Mouse (Mus musculus): ENCODE measurements at regions not wholly inside any gene's neighbourhood (a gene's known extent, or its start where the extent isn't known, plus 50 kb on each side); places are given as distances from the start of the nearest gene placed in this dataset.

DNA sequence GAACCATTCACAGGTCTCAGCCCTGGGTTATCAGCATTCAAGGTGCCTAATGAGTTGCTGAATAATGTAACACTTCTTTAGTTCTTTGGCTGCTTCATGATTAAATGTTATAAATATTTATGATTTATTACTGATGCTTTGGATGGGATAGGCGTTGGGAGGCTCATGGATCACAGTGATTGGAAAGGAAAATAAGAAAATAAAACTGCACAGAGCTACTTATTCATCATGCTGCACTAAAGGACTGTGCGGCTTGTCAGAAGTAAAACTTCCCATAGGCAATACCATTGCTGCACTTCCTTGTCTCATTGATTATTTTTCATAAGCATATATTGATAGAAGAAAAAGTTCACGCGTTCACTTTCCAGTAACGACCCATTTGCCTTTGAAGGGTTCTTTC lies 80.0 kb upstream of the Magi3 start:
- Histone ChIP-seq H3K4me3 (ENCODE audit: control insufficient read depth in 1 of 2, insufficient read depth in 1 of 2, low read depth in 2 of 2, low read length in 2 of 2) (no peak overlapping the region), H3K79me2 (ENCODE audit: control insufficient read depth, insufficient read depth, low read length, poor library complexity) (no peaks in the 10 kb centered on the region), H3K27ac (ENCODE audit: control insufficient read depth, low read depth, low read length) (no peak overlapping the region), H3K36me3 (ENCODE audit: control insufficient read depth in 1 of 2, insufficient read depth in 2 of 2, low read length in 2 of 2) (no peaks in the 10 kb centered on the region), H3K9ac (ENCODE audit: control insufficient read depth, low read depth, low read length, poor library complexity, severe bottlenecking) (no peak overlapping the region), H3K4me1 (ENCODE audit: control insufficient read depth in 1 of 2, insufficient read depth in 2 of 2, low read length in 2 of 2) (no peaks in the 10 kb centered on the region), H3K9me3 (replicated peaks; ENCODE audit: insufficient read depth, low read length) (no peaks in the 10 kb centered on the region), H3K27me3 (ENCODE audit: control insufficient read depth in 1 of 2, insufficient read depth in 2 of 2, low read length in 2 of 2) (no peaks in the 10 kb centered on the region; a peak in 2 of 4 replicates)
- no peak for TF ChIP-seq ETS1 (IDR thresholded peaks at IDR 0.05; ENCODE audit: low read depth, low read length)
- TF ChIP-seq USF1 (IDR thresholded peaks at IDR 0.05; ENCODE audit: low read depth, low read length) = no peak
- TF ChIP-seq BHLHE40 (IDR thresholded peaks at IDR 0.05; ENCODE audit: borderline replicate concordance, low read depth, low read length) = no peak
- TF ChIP-seq MEF2A (IDR thresholded peaks at IDR 0.05; ENCODE audit: extremely low read depth, insufficient replicate concordance, low read depth, low read length, poor library complexity, severe bottlenecking) = no peak
- no peak for TF ChIP-seq NRF1 (IDR thresholded peaks at IDR 0.05; ENCODE audit: insufficient read depth, low read depth, low read length, poor library complexity, severe bottlenecking)
- no peak for TF ChIP-seq MXI1 (IDR thresholded peaks at IDR 0.05; ENCODE audit: low read depth, low read length)
- TF ChIP-seq POLR2AphosphoS5 (IDR thresholded peaks at IDR 0.05; ENCODE audit: borderline replicate concordance, low read depth, low read length) = no peak
- no peak for TF ChIP-seq UBTF (IDR thresholded peaks at IDR 0.05; ENCODE audit: borderline replicate concordance, insufficient read depth, low read depth, low read length)
- TF ChIP-seq GABPA (IDR thresholded peaks at IDR 0.05; ENCODE audit: low read depth, low read length) = no peak
- no peak for TF ChIP-seq TCF12 (IDR thresholded peaks at IDR 0.05; ENCODE audit: low read depth, low read length)
- DNase-seq (ENCODE audit: low read depth, low spot score) = no peak

DNA sequence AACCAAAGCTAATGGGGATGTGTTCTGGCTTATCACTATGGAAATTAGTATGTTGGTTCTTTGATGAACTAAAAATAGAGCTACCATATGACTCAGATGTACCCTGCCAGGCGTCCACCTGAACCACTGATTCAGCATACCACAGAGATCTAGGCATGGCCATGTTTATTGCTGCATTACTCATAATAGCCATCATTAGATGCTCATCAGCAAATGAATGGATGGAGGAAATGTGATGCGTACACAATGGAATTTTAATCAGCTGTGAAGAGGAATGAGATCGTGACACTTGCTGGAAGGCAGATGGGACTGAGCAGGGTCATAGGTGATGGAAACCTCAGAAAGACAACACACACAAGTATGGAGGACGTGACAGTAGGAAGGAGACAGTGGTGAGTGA lies 78.7 kb upstream of the Magi3 start:
- Histone ChIP-seq H3K4me3 (ENCODE audit: control insufficient read depth in 1 of 2, insufficient read depth in 1 of 2, low read depth in 2 of 2, low read length in 2 of 2) (no peak overlapping the region), H3K4me1 (ENCODE audit: control insufficient read depth in 1 of 2, insufficient read depth in 2 of 2, low read length in 2 of 2) (no peaks in the 10 kb centered on the region), H3K79me2 (ENCODE audit: control insufficient read depth, insufficient read depth, low read length, poor library complexity) (no peaks in the 10 kb centered on the region), H3K27ac (ENCODE audit: control insufficient read depth, low read depth, low read length) (no peak overlapping the region), H3K27me3 (ENCODE audit: control insufficient read depth in 1 of 2, insufficient read depth in 2 of 2, low read length in 2 of 2) (no peaks in the 10 kb centered on the region; a peak in 2 of 4 replicates), H3K9me3 (replicated peaks; ENCODE audit: insufficient read depth, low read length) (no peaks in the 10 kb centered on the region), H3K9ac (ENCODE audit: control insufficient read depth, low read depth, low read length, poor library complexity, severe bottlenecking) (no peak overlapping the region), H3K36me3 (ENCODE audit: control insufficient read depth in 1 of 2, insufficient read depth in 2 of 2, low read length in 2 of 2) (no peaks in the 10 kb centered on the region)
- TF ChIP-seq BHLHE40 (IDR thresholded peaks at IDR 0.05; ENCODE audit: borderline replicate concordance, low read depth, low read length) (no peak), POLR2A (IDR thresholded peaks at IDR 0.05; ENCODE audit: control insufficient read depth in 1 of 2, insufficient read depth in 1 of 2, low read depth in 1 of 2, low read length in 2 of 2, poor library complexity in 1 of 2) (no peak), EP300 (IDR thresholded peaks at IDR 0.05; ENCODE audit: low read depth in 1 of 2, low read length in 2 of 2) (no peak), TAL1 (IDR thresholded peaks at IDR 0.05; ENCODE audit: low read length) (no peak), MEF2A (IDR thresholded peaks at IDR 0.05; ENCODE audit: extremely low read depth, insufficient replicate concordance, low read depth, low read length, poor library complexity, severe bottlenecking) (no peak), RAD21 (IDR thresholded peaks at IDR 0.05; ENCODE audit: low read depth, low read length) (no peak), USF2 (IDR thresholded peaks at IDR 0.05; ENCODE audit: borderline replicate concordance in 1 of 2, insufficient read depth in 1 of 2, low read depth in 1 of 2, low read length in 2 of 2) (no peak), ZC3H11A (IDR thresholded peaks at IDR 0.05; ENCODE audit: low read depth, low read length) (no peak), CHD1 (IDR thresholded peaks at IDR 0.05; ENCODE audit: low read depth, low read length) (no peak), NELFE (IDR thresholded peaks at IDR 0.05; ENCODE audit: low read depth, low read length) (no peak), NRF1 (IDR thresholded peaks at IDR 0.05; ENCODE audit: insufficient read depth, low read depth, low read length, poor library complexity, severe bottlenecking) (no peak), ELF1 (IDR thresholded peaks at IDR 0.05; ENCODE audit: low read depth, low read length) (no peak), TBP (IDR thresholded peaks at IDR 0.05; ENCODE audit: low read depth, low read length) (no peak), SIN3A (IDR thresholded peaks at IDR 0.05; ENCODE audit: low read length) (no peak), CHD2 (IDR thresholded peaks at IDR 0.05; ENCODE audit: low read length) (no peak), HCFC1 (IDR thresholded peaks at IDR 0.05; ENCODE audit: low read depth, low read length) (no peak), MYB (IDR thresholded peaks at IDR 0.05; ENCODE audit: low read depth, low read length) (no peak)
- no peak for DNase-seq (ENCODE audit: low read depth, low spot score)

Data from MEL (cell line).